Mouse (Mus musculus) midbrain, embryonic 12.5 days (tissue): ENCODE data around the gene Cd59b. TPM values are rescaled to one million over a fixed set of nuclear protein-coding genes. Genes with fewer than 3 reads are reported as not detected.

Experiments
- ATAC-seq: fragments of 200-750 bp; cut with Nextera tagmentation; 2 replicates; pipeline ENCODE4 v1.8.0; 2017; ENCODE audit warnings: low read depth, moderate TSS enrichment, moderate library complexity; ENCODE audit not compliant: low FRiP score
- H3K27ac ChIP-seq: fragments of 300-500 bp; sonication (generic); replicated peaks from 2 replicates; pipeline ENCODE4 v1.5.1; 2016; ENCODE audit warnings: mild to moderate bottlenecking
- H3K27me3 ChIP-seq: fragments of 300-500 bp; sonication (generic); 2 replicates; pipeline ENCODE4 v1.6.1; 2016; ENCODE audit warnings: mild to moderate bottlenecking
- H3K36me3 ChIP-seq: fragments of 300-500 bp; sonication (generic); 2 replicates; pipeline ENCODE4 v1.6.1; 2016
- H3K4me1 ChIP-seq: fragments of 300-500 bp; sonication (generic); 2 replicates; pipeline ENCODE4 v1.6.1; 2016
- H3K4me2 ChIP-seq: fragments of 300-500 bp; sonication (generic); replicated peaks from 2 replicates; pipeline ENCODE4 v1.6.1; 2016; ENCODE audit warnings: mild to moderate bottlenecking, moderate library complexity
- H3K4me3 ChIP-seq: fragments of 300-500 bp; sonication (generic); 2 replicates; pipeline ENCODE4 v1.5.1; 2016; ENCODE audit warnings: mild to moderate bottlenecking
- H3K9ac ChIP-seq: fragments of 300-500 bp; sonication (generic); replicated peaks from 2 replicates; pipeline ENCODE4 v1.6.1; 2016; ENCODE audit warnings: mild to moderate bottlenecking, moderate library complexity
- H3K9me3 ChIP-seq: fragments of 300-500 bp; sonication (generic); 2 replicates; pipeline ENCODE4 v1.6.1; 2016; ENCODE audit warnings: mild to moderate bottlenecking
- WGBS: fragments of 180-500 bp; shearing (Covaris S2); methylation state at CpG from one replicate; pipeline ENCODE4 v1.1.7; 2016; 5-methylcytosine and 5-hydroxymethylcytosine counted together
- polyA plus RNA-seq: library from polyadenylated mRNA; unstranded; fragments of >200 nt; fragmentation: Nextera tagmentation; extraction: Ambion mirVana; gene quantifications from 2 replicates; pipeline ENCODE4 v1.2.1, GENCODE M21; 2016

The Cd59b gene
- 3.2 TPM in 2 replicates for polyA plus RNA-seq

- H3K4me2 ChIP-seq = peak within 1 kb of the TSS; percentile 56
- H3K9ac ChIP-seq = 0 out of 2 replicates have a peak within 1 kb of the TSS, but pooled peaks have one; percentile 28
- no peaks in the 10 kb centered on the region for H3K27me3 ChIP-seq
- no peaks in the 10 kb centered on the region for H3K9me3 ChIP-seq
- peak within 1 kb of the TSS; percentile 40 for H3K4me3 ChIP-seq
- peaks cover 6% of the 10 kb centered on the region; the same call in 1 of the 2 replicates for H3K4me1 ChIP-seq
- H3K36me3 ChIP-seq = no peaks in the 10 kb centered on the region
- peak; percentile 88 for ATAC-seq
- H3K27ac ChIP-seq = no peak within 1 kb of the TSS
- WGBS = 10% methylated on average over 13 of the region's 13 CpGs
These were observed at the start of gene Cd59b for GRCm38 (mm10) chr2:104069704-104070185. Cd59b (plus strand) TSS chr2:104069849.

- Histone ChIP-seq H3K4me1 (no peaks in the 10 kb centered on the region), H3K9ac (no peak overlapping the region), H3K4me2 (no peak overlapping the region), H3K36me3 (no peaks in the 10 kb centered on the region), H3K27me3 (no peaks in the 10 kb centered on the region), H3K4me3 (no peak overlapping the region), H3K9me3 (no peaks in the 10 kb centered on the region), H3K27ac (no peak overlapping the region)
- WGBS = 83% methylated on average over 7 of the region's 7 CpGs
- ATAC-seq = no peak
These were observed 46.6 kb upstream of the Cd59b start for GRCm38 (mm10) chr2:104023096-104023495.

- H3K36me3 ChIP-seq = no peaks in the 10 kb centered on the region
- no peaks in the 10 kb centered on the region for H3K27me3 ChIP-seq
- WGBS = 83% methylated on average over 4 of the region's 4 CpGs
- peaks cover 15% of the 10 kb centered on the region for H3K4me1 ChIP-seq
- no peaks in the 10 kb centered on the region for H3K9me3 ChIP-seq
- no peak overlapping the region for H3K4me3 ChIP-seq
- ATAC-seq = no peak
- H3K4me2 ChIP-seq = no peak overlapping the region
- no peak overlapping the region for H3K27ac ChIP-seq
- no peak overlapping the region for H3K9ac ChIP-seq
These were observed 45.0 kb upstream of the Cd59b start for GRCm38 (mm10) chr2:104024656-104025055.

GRCm38 (mm10) chr2:104027458-104028138, 42.1 kb upstream of the Cd59b start, which contains the start of gene Fbxo3:
Fbxo3 (plus strand) TSS chr2:104027721.
- H3K36me3 ChIP-seq = peaks cover 6% of the 10 kb centered on the region; the same call in 1 of the 2 replicates
- ATAC-seq = peak; percentile 98
- peaks cover 16% of the 10 kb centered on the region for H3K4me1 ChIP-seq
- no peaks in the 10 kb centered on the region for H3K27me3 ChIP-seq
- H3K9ac ChIP-seq = peak within 1 kb of the TSS; percentile 94
- no peaks in the 10 kb centered on the region for H3K9me3 ChIP-seq
- H3K4me3 ChIP-seq = peak within 1 kb of the TSS; percentile 91
- WGBS = under 1% methylated on average over 44 of the region's 44 CpGs
- H3K4me2 ChIP-seq = peak within 1 kb of the TSS; percentile 83
- peak within 1 kb of the TSS; percentile 71 for H3K27ac ChIP-seq

- Histone ChIP-seq H3K27ac (peak within 1 kb of the TSS; percentile 71), H3K36me3 (peaks cover 7% of the 10 kb centered on the region; the same call in 1 of the 2 replicates), H3K27me3 (no peaks in the 10 kb centered on the region), H3K4me3 (peak within 1 kb of the TSS; percentile 91), H3K4me1 (peaks cover 16% of the 10 kb centered on the region), H3K9ac (peak within 1 kb of the TSS; percentile 94), H3K4me2 (peak within 1 kb of the TSS; percentile 83), H3K9me3 (no peaks in the 10 kb centered on the region)
- peak; percentile 66 for ATAC-seq
- 2% methylated on average over 32 of the region's 32 CpGs for WGBS
These were observed 41.4 kb upstream of the Cd59b start, which contains the start of gene 4931422A03Rik for GRCm38 (mm10) chr2:104028139-104028723. 4931422A03Rik (minus strand) TSS chr2:104028361.

- 79% methylated on average over 2 of the region's 2 CpGs for WGBS
- Histone ChIP-seq H3K4me1 (peaks cover 16% of the 10 kb centered on the region), H3K27ac (no peak overlapping the region), H3K4me3 (peak overlapping the region; percentile 91; the same call in 1 of the 2 replicates), H3K36me3 (peaks cover 12% of the 10 kb centered on the region; the same call in 1 of the 2 replicates), H3K4me2 (peak overlapping the region; percentile 83), H3K9me3 (no peaks in the 10 kb centered on the region), H3K27me3 (no peaks in the 10 kb centered on the region), H3K9ac (0 out of 2 replicates have a peak overlapping the region, but pooled peaks have one; percentile 31)
- no peak for ATAC-seq
These were observed 40.6 kb upstream of the Cd59b start for GRCm38 (mm10) chr2:104029074-104029473.

- peaks cover 15% of the 10 kb centered on the region; the same call in 1 of the 2 replicates for H3K36me3 ChIP-seq
- H3K9me3 ChIP-seq = no peaks in the 10 kb centered on the region
- no peak for ATAC-seq
- H3K27ac ChIP-seq = no peak overlapping the region
- H3K4me3 ChIP-seq = no peak overlapping the region
- no peaks in the 10 kb centered on the region for H3K27me3 ChIP-seq
- no peak overlapping the region for H3K4me2 ChIP-seq
- peaks cover 16% of the 10 kb centered on the region for H3K4me1 ChIP-seq
- 89% methylated on average over 3 of the region's 3 CpGs for WGBS
- H3K9ac ChIP-seq = no peak overlapping the region
These were observed 39.3 kb upstream of the Cd59b start for GRCm38 (mm10) chr2:104030381-104030780.

GRCm38 (mm10) chr2:104032056-104032455, 37.6 kb upstream of the Cd59b start:
- H3K27me3 ChIP-seq = no peaks in the 10 kb centered on the region
- no peak overlapping the region for H3K4me3 ChIP-seq
- no peak for ATAC-seq
- no peak overlapping the region for H3K27ac ChIP-seq
- no peaks in the 10 kb centered on the region for H3K9me3 ChIP-seq
- 94% methylated on average over 3 of the region's 3 CpGs for WGBS
- H3K9ac ChIP-seq = no peak overlapping the region
- peaks cover 23% of the 10 kb centered on the region for H3K36me3 ChIP-seq
- peaks cover 16% of the 10 kb centered on the region for H3K4me1 ChIP-seq
- no peak overlapping the region for H3K4me2 ChIP-seq

- H3K27me3 ChIP-seq = no peaks in the 10 kb centered on the region
- ATAC-seq = no peak
- H3K4me2 ChIP-seq = no peak overlapping the region
- WGBS = 35% methylated on average over 3 of the region's 3 CpGs
- H3K36me3 ChIP-seq = peaks cover 45% of the 10 kb centered on the region
- no peak overlapping the region for H3K27ac ChIP-seq
- H3K4me3 ChIP-seq = no peak overlapping the region
- no peak overlapping the region for H3K9ac ChIP-seq
- no peaks in the 10 kb centered on the region for H3K4me1 ChIP-seq
- H3K9me3 ChIP-seq = no peaks in the 10 kb centered on the region
These were observed 34.7 kb upstream of the Cd59b start for GRCm38 (mm10) chr2:104034832-104035472.

GRCm38 (mm10) chr2:104035595-104035994, 34.1 kb upstream of the Cd59b start:
- no peak for ATAC-seq
- Histone ChIP-seq H3K4me3 (no peak overlapping the region), H3K36me3 (peaks cover 46% of the 10 kb centered on the region)

GRCm38 (mm10) chr2:104036316-104036715, 33.3 kb upstream of the Cd59b start:
- Histone ChIP-seq H3K27ac (no peak overlapping the region), H3K4me1 (no peaks in the 10 kb centered on the region), H3K36me3 (peaks cover 46% of the 10 kb centered on the region), H3K9me3 (no peaks in the 10 kb centered on the region), H3K27me3 (no peaks in the 10 kb centered on the region), H3K4me3 (no peak overlapping the region), H3K9ac (no peak overlapping the region), H3K4me2 (no peak overlapping the region)
- WGBS = 86% methylated on average over 3 of the region's 3 CpGs
- ATAC-seq = no peak

More at GRCm38 (mm10) chr2:104035595-104035994, 34.1 kb upstream of the Cd59b start:
- Histone ChIP-seq H3K9me3 (no peaks in the 10 kb centered on the region), H3K27me3 (no peaks in the 10 kb centered on the region), H3K27ac (no peak overlapping the region), H3K4me2 (no peak overlapping the region), H3K4me1 (no peaks in the 10 kb centered on the region), H3K9ac (no peak overlapping the region)
- WGBS = 92% methylated on average over 6 of the region's 6 CpGs

- Histone ChIP-seq H3K27ac (no peak overlapping the region), H3K4me1 (no peaks in the 10 kb centered on the region), H3K27me3 (no peaks in the 10 kb centered on the region), H3K9ac (no peak overlapping the region), H3K4me3 (no peak overlapping the region), H3K36me3 (peaks cover 46% of the 10 kb centered on the region), H3K4me2 (no peak overlapping the region), H3K9me3 (no peaks in the 10 kb centered on the region)
- no peak for ATAC-seq
- 75% methylated on average over 2 of the region's 2 CpGs for WGBS
These were observed 31.4 kb upstream of the Cd59b start for GRCm38 (mm10) chr2:104038236-104038635.
